Mouse (Mus musculus) adrenal gland, adult 2 months (tissue): ENCODE measurements at regions not wholly inside any gene's neighbourhood (a gene's known extent, or its start where the extent isn't known, plus 50 kb on each side); places are given as distances from the start of the nearest gene placed in this dataset.

ENCODE experiments used
- DNase-seq: peaks from one replicate; pipeline ENCODE4 v3.0.0; 2021

DNA sequence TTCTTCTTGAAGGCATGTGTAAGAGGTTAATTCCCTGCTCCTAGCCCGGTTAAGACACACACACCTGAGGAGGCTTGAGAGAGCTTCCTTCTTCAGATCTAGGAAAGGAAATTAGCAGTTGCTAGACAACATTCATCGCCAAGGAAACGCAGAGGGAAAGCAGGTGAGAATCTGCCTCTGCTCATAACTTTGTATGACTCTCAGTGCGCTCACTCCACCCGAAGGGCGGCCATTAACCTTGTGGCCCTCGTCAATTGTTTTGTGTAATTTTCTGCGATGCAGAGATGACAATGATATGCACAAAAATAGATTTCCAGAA is 105.3 kb upstream of the Sgk1 start:
- DNase-seq: no peak

DNA sequence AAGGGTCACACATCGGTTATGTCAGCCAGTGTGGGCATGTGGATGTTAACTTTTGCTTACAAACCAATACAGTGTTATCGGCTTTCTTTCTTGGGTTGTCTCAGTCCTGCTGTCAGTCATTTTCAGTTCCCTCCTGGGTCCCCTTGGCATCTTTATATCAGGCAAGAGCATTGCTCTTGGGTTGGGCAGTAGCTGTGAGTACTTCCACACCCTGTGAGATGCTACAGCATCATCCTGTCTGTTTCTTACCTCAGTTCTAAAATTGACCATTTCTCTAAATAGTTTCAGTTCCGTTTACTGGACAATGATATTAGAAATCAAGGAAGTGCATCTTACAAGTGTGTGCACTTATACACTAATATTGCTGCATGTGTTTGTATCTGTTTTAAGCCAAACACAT is 104.9 kb upstream of the Sgk1 start:
- no peak for DNase-seq

DNA sequence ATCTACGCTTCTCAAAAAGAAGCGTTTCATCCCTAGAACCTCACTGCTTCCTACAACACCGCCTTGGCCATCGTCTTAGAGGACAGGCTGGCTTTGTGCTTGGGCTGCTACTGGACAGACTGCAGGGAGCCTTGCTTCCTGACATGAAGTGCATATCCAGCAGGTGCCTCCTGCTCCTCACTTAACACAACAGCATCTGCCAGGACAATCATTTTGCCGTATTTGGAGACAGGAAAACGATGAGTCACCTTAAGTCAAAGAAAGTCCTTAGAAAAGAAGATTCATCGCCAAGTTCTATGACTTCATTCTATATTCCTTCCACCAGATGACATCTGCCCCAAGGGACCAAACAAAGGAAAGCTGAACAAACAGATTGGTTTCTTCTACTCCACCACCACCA is 98.5 kb upstream of the Sgk1 start:
- peak; percentile 8 for DNase-seq

DNA sequence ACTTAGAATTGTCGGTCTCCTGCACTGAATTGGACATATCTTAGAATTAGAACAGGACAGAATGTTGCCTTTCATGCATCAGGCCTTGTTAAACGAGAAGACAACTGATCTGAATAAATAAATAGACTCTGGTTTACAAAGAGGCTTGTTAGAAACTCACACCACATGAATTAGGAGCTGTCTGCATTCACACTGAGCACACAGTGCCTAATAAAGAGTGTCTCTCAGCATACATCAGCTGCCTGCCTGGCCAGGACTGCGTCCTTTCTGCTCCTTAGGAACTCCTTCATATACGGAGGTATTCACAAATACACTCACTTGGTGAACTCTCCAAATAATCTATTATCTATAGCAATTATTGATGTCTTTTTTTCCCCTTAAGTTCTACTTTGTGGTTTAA is 96.9 kb upstream of the Sgk1 start:
- DNase-seq: no peak

DNA sequence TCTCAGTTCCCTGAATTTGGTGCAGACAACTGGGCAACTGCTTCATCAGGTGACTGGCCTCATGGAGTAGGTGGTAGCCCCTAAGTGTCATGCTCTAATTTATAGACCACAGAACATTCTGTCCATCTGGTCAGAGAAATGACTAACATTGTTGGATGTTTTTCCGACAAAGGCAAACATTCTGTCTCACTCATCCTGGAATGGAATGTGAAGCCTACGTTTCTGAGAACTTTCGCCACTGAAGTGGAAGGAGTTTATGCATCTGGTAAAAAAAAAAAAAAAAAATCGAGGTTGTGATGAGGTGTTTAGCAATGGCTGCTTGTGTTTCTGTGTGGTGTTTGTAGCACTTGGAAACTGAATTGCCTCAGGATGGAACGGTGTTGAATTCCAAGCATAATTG is 96.2 kb upstream of the Sgk1 start:
- DNase-seq: no peak

DNA sequence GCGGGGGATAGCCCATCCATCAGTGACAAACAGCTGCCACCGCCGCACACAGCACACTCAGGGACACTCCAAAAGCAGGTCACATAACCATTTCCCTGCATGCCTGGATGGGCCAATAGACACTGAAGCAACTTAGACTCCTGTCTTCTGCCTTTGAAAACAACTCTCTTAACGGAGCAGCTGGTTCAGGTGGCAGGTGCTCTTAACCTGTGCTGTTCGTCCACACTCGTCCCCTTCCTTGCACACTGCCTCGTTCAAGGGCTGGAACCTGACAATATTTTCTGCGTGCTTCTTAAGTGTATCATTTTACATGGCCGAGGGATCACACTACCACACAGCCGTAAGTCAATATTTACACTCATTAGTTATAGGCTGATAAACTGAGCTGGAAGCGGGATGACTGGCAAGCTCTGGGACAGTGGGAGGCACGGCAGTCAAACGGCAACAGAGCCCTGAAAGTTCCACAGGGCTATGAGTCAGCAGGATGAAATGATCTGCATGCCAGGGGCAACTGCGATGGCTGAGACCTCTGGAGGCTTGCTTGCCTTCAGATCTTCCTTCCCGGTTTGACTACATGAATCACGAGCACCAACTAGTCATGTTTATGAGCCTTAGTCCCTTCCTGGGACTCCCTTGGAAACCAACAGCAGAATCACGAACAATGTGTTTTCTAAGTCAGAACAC is 92.0 kb upstream of the Sgk1 start:
- peak; percentile 67 for DNase-seq

DNA sequence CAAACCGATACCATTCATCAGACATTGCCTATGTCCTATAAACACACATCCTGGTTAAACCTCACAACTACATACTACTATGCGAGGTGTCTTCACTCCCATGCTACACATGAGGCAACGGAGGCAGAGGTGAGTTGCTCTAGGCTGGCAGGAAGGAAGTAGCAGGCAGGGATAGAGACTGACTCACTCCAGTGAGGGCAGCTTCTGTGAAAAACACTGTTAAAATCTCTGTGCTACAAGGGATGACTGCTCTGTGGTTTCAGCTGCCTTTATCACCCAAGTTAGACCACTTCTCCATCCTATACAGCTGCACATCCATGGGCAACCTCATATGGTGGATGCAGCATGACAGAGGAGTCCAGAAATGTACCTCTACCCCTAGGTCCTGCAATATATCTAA is 91.0 kb upstream of the Sgk1 start:
- DNase-seq: no peak

DNA sequence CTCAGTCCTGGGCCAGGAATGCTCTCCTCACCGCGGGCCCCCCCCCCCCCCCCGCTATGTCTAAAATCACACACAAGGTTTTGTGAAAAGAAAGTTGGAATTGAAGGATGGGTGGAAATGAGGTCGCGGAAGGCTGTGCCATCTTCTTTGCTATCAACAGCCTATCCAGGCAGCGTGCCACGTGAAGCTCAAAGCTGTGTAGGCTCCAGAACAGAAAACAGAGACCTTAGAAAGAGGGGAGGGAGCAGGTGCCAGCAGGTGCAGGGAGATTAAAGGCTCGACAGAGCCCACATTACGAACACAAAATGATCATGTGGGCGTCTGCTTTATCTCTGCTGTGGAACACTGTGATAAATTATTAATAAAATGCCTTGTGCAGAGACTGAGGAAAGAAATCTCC is 89.6 kb upstream of the Sgk1 start:
- no peak for DNase-seq

DNA sequence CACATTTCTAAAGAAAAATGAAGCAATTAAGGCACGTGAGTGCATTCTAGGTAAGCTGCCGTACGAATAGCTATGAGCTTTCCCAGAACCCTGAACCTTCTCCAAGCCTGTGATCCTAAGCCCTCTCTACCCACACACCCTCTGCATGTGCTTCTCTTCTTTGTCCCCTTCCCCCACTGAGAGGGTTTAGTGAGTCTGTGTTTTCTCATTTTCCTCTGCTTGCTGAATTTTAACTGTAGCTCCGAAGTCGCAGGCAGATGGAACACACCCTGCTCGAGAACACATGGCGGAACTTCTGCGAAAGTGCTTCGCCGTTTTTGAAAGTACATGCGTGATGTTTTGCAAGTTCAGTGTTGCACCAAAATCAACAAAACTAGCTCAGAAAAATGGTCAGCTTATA is 88.3 kb upstream of the Sgk1 start:
- no peak for DNase-seq

DNA sequence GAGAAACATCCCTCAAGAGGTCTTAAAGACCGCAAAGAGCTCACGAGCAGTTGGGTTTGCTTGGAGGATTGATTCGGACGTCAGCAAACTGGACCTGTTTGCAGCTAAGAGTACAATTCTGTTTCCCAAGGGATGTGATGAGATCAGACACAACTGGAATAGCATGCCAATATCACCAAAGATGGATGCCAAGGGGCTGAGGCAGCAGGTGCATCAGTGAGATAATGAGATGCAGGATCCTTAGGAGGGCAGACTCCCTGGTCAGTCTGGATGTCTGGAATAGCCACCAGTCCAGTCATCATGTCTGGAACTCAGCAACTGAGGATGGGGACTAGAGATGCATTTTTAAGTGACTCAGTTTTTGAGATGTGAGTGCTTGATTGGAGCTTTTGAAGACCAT is 85.6 kb upstream of the Sgk1 start:
- DNase-seq: no peak

DNA sequence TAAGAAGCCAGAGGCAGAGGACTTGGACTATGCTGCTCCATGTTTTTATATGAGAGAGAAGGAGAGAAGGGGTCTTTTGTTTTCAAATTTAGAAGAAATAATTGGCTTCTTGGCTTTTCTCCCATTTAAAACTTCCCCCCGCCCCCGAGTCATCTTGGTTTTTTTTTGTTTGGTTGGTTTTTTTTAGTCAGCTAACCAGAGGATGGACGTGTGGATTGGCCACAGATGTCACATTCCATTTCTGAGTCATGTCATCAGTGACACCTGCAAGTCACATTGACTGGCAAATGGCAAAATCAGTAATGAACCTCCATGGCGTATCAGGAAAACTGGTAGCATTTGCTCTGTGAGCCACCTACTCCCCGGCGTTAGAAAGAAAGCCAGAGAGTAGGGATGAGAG is 83.9 kb upstream of the Sgk1 start:
- no peak for DNase-seq

DNA sequence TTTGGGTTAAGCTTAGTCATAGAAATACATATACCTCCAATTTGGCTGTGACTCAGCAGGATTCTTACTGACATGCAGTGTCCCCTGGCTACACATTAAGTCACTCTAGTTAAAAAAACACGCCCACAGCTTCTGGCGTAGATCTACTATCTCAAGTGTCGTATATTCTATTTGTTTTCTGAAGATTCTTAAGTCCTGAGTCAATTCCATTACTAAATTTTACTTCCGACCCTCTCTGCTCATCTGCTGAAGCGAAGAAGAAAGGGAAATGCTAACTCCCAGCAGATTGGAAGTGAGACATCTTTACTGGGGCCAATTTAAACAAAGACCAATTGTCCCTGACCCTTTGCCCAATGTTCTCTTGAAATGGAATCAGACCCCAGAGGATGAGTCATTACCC is 80.4 kb upstream of the Sgk1 start:
- no peak for DNase-seq

DNA sequence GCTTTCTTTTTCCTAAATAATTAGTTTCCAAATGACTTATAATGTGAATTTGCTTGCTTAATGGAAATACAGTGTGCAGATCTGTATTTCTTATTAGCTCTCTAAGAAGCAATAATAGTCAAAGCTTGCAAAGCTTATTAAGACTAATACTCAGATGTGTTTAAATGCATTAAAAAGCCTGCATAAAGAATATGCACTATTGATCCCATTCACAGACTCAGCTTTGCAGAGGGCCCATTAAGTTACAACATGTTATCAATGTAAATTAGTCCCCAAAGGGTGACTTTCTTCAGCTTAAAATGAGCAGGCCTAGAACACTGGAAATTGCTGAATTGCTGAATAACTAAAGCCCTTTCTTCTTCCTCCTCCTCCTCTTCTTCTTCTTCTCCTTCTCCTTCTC is 78.8 kb upstream of the Sgk1 start:
- no peak for DNase-seq

DNA sequence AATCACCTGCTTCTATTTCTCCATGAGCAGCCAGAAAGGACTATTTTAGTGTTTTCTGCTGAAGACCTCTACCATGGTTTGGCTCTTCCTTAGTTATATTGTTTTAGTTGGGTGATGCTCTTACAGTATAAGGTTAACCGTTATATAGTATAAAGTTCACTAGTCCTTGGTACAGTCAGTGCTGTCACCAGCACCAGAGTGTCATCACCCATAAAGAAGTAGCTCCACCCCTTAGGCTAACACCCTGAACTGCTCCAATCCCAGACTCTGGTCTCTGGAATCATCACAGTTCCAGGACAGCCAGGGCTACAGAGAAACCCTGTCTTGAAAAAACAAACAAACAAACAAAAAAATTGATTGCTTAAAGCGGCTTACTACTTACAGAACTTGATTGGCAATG is 77.2 kb upstream of the Sgk1 start:
- DNase-seq: no peak

DNA sequence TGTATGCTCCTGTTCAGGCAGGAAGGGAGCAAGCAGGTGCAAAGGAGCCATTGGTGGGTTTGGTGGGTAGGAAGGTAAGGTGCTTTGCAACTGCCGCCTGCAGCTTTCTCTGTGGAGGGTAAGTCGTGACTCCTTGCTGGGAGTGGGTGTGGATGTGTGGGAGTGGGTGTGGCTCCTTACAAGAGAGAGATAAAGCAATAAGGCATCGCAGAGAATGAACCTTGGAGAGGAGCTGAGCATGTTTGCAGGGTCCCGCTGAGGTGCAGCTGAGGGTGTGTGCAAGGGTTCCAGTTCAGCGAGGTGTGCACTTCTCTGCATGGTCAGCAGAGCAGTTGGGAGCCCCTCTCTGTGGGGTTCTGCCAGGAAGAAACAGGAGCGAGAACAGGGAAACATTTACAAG is 76.4 kb upstream of the Sgk1 start:
- DNase-seq: no peak

DNA sequence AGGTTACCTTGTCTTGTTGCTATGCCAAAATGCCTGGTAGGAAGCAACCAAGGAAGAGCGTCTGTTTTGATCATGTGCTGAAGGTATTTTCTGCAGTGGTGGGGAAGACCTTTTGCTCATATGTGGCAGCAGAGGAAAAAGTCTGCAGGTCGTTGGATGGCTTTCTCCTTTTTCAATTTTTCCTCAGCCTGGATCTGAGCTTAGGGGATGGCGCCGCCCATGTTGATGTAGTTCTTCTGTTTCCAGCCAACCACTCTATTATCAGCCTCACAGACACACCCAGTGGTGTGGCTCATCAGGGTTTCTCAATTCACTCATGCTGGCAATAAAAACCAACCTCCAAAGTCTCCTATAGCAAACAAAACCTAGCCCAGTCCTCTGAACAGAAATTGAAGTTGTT is 75.3 kb upstream of the Sgk1 start:
- no peak for DNase-seq

DNA sequence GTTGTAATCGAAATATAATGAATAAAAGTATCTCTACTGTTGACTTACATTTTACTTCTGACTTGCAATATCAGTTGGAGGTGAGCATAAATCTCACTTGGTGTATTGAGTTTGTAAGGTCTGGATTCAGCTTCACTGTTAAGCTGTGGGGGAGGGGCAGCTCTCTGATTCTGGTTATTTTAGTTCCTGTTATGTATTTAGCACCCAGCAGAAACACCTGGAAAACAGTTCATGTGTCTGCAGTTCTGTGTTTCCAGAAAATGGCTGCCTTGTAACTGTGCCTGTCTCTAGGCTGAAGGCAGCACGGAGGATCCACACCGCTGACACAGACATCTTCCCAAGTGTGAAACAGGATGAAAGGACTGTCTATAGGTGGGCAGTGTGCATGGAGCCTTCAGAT is 62.3 kb upstream of the Sgk1 start:
- DNase-seq: no peak

DNA sequence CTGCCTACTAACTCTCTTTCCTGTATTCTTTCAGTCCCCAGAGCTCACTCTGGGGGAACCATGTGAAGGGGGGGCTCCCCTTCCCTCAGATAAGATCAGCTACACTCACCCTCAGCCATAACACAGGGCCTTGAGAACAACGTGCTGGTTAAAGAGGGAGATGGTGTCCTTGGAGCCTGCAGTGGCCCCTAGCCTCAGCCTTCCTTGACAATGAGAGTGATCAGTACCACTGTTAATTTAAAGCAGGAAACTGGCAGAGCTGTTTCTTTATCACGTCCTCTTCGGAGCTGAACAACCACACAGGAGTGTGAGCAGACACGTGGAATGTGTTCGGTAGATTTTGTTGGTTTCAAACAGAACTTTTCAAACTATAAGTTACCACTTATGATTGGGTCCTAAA is 60.6 kb upstream of the Sgk1 start:
- DNase-seq: no peak

DNA sequence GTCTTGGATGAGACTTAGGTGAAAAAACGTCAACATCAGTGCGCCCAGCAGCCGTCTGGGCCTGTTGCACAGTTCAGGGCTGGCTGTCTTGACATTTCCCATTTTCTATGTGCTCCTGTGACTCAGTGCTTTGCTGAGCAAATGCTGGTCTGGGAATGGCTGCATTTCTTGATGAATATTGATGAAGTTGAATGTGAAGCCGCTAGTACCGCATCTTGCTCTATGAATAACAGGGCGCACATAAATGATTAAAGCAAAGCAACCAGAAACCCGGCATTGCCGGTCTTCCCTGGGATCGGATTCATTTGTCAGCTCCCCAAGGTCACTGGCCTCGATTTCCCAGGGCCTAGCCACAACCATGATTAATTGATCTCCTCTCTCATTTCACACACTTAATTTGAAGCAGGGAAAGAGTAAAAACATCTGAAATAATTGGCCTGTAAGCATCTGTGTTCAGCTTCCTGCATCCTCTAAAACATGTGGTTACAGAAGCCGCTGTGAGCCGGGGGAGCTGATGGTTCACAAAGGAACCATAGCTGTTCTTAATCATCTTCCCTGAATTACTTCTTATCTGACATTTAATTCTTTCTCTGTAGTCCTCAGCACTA is 57.5 kb upstream of the Sgk1 start:
- no peak for DNase-seq

DNA sequence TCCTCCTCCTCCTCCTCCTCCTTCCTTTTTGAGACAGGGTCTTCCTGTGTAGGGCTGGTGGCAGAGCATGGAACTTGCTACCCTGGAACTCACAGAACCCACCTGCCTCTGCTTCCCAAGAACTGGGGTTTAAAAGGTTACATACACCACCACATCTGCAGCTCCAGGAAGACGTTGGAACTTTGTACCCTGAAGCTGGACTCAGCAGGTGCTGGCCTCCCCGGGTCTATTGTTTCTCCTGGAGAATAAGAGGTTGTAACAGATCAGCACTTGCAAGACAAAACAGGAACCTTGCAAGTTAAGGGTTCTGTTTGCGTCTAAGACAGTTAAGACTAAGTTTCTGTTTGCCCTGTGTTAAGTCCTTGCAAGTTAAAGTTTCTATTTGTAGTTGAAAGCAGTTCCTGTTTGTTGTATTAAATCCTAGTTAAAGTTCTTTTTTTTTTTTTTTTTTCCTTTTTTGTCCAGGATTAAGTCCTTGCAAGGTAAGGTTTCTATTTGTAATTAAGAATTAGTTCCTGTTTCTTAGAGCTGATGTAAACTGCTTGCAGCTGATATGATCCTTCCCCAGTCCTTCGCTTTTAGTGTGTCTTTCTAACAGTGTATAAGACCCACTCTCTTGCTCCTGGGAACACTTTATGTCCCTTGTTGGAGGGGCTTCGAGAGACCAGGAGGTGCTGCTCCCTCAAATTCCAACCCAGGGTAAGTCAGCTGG is 55.0 kb upstream of the Sgk1 start:
- no peak for DNase-seq

DNA sequence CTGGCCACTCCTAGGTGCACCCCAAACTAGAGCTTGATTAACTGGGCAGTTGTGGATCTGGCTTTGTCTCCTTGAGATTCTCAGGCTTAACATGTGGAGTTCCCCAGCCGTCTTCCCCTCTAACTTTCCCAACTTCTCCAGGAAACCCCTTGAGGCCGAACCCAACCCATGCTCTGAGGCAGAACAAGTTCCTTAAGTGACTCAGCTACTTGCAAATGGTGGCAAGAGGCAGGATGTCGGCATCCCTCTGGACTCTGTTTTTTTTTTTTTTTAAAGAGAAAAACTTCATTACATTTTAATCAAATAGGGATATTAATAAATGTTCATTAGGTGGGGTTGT is 54.5 kb upstream of the Sgk1 start:
- no peak for DNase-seq

DNA sequence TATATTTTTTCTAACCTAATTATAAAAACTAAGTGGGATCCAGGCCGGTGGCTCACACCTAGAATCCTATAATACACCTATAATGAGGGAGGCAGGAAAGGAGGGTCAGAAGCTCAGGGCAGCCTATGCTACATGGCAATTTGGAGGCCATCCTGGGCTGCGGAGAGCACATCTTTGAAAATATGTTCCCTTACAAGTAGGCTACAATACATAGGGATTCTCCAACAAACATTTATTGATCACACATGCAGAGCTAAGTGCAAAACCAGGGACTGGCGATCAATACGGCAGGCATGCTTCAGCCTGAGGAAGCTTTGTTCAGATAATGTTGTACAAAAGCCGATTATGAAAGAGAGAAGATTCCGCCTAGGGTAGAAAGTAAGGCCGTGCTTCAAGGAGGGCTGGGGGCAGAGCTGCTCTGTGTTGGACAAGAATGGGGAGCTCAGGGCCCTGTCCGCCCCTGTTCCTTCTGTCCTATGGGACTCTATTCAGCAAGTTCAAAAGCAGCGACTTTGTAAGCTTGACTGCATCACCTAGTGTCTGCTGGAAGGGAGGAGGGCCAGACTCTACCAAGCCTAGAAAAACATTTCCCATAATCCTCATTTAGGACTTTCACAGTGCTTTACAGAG is 53.4 kb upstream of the Sgk1 start:
- DNase-seq: no peak

DNA sequence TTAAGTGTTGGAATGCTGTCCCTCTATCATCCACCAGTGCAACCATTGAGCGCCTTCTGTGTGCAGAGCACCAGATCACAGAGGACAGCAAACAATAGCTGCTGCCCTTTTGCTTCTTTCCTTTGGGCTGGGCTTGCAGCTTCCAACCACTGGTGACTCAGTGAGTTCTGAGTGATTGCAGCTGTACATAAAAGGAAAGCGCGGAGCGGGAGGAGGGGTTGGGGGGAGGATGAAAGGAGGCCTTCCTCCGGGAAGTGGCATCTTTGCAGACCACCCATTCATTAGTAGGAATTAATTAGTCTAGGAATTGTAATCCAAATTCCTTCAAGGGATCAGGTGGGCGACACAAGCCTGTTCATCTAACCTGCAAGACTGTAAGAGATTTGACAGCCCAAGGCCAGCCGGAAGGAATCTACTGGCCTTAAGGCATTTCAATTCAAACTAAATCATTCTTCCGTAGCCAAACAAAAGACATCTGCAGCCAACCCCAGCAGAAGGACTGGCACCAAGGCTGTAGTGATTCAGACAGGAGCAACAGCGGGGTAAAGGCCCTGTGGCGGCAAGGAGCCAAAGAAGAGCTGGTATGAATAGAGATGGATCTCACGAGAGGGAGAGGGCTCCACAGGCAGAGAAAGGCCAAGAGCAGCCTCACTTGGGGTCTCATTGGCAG is 52.8 kb upstream of the Sgk1 start:
- peak; percentile 82 for DNase-seq
